ENCODE assay signal across 22 mouse cellular contexts in the genomic region with DNA sequence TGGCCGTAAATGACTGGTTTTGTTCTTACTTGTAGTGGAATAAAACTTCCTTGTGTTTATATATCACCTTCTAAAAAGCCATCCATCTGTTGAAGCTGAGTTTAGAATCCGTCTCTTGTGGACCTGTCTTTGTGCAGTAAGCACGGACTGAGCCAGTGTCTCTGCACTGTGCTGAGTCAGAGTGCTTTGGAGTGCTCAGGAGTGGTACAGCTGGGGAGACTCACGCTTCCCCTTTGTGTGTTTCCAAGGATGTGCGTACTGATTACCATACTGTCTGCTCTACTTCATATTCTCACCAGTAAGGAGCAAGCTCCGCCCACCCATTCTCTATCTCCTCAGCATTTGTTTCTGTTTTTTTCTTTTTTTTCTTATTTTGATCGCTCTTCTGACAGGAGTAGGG.
A peak's percentile ranks its signal among the peaks of the same experiment; 100 is the strongest.
DNase-seq lines count a peak whose midpoint lies in the region; ATAC-seq and TF ChIP-seq lines count a peak whose summit lies in the region.
"Had no signal": no experiment of that assay in that cellular context is flagged by ENCODE, and none has a peak within 500 bp of the region (broad histone marks: within the 10 kb centered on the region; RNA-seq: fewer than 3 reads in every experiment).

No protein-coding gene starts in this region.

- no peaks in the 10 kb centered on the region for H3K4me1 ChIP-seq in MEL (ENCODE audit: control insufficient read depth in 1 of 2, insufficient read depth in 2 of 2, low read length in 2 of 2)
- H3K4me1 ChIP-seq in forebrain, embryonic 16.5 days (replicated peaks; ENCODE audit: control insufficient read depth, insufficient read depth, low read length) = no peaks in the 10 kb centered on the region
- H3K4me1 ChIP-seq: embryonic facial prominence, embryonic 12.5 days; heart, embryonic 10.5 days; hindbrain, embryonic 15.5 days; midbrain, embryonic 12.5 days had no signal

- H3K36me3 ChIP-seq in MEL (ENCODE audit: control insufficient read depth in 1 of 2, insufficient read depth in 2 of 2, low read length in 2 of 2) = no peaks in the 10 kb centered on the region
- no peaks in the 10 kb centered on the region for H3K36me3 ChIP-seq in forebrain, embryonic 16.5 days (ENCODE audit: control insufficient read depth, insufficient read depth)
- H3K36me3 ChIP-seq: embryonic facial prominence, embryonic 12.5 days; heart, embryonic 10.5 days; hindbrain, embryonic 15.5 days; midbrain, embryonic 12.5 days had no signal

- 74% methylated on average over 7 of the region's 7 CpGs for WGBS in forebrain, embryonic 16.5 days

- H3K79me2 ChIP-seq in MEL (ENCODE audit: control insufficient read depth, insufficient read depth, low read length, poor library complexity) = no peaks in the 10 kb centered on the region

- no peak overlapping the region for H3K27ac ChIP-seq in MEL (ENCODE audit: control insufficient read depth, low read depth, low read length)
- H3K27ac ChIP-seq in forebrain, embryonic 16.5 days (ENCODE audit: low read length) = no peak overlapping the region
- H3K27ac ChIP-seq: embryonic facial prominence, embryonic 12.5 days; heart, embryonic 10.5 days; hindbrain, embryonic 15.5 days; kidney, postnatal 0 days; layer of hippocampus, adult 2 months; liver, embryonic 14.5 days; midbrain, embryonic 12.5 days had no signal

- no peak overlapping the region for H3K4me3 ChIP-seq in MEL (ENCODE audit: control insufficient read depth in 1 of 2, insufficient read depth in 1 of 2, low read depth in 2 of 2, low read length in 2 of 2)
- no peak overlapping the region for H3K4me3 ChIP-seq in forebrain, embryonic 16.5 days (replicated peaks; ENCODE audit: low read length)
- H3K4me3 ChIP-seq: embryonic facial prominence, embryonic 12.5 days; heart, embryonic 10.5 days; hindbrain, embryonic 15.5 days; layer of hippocampus, adult 2 months; midbrain, embryonic 12.5 days; myocyte had no signal

- no peak overlapping the region for H3K4me2 ChIP-seq in forebrain, embryonic 16.5 days (ENCODE audit: low read length)
- H3K4me2 ChIP-seq: embryonic facial prominence, embryonic 12.5 days; hindbrain, embryonic 15.5 days; midbrain, embryonic 12.5 days had no signal

- TF ChIP-seq EP300 in MEL (IDR thresholded peaks at IDR 0.05; ENCODE audit: low read depth in 1 of 2, low read length in 2 of 2) = no peak

- H3K9ac ChIP-seq in MEL (ENCODE audit: control insufficient read depth, low read depth, low read length, poor library complexity, severe bottlenecking) = no peak overlapping the region
- H3K9ac ChIP-seq in forebrain, embryonic 16.5 days (replicated peaks; ENCODE audit: low read depth, low read length) = no peak overlapping the region
- H3K9ac ChIP-seq: embryonic facial prominence, embryonic 12.5 days; hindbrain, embryonic 15.5 days; liver, embryonic 14.5 days; midbrain, embryonic 12.5 days had no signal

- TF ChIP-seq RAD21 in MEL (IDR thresholded peaks at IDR 0.05; ENCODE audit: low read depth, low read length) = no peak

- H3K27me3 ChIP-seq in MEL (ENCODE audit: control insufficient read depth in 1 of 2, insufficient read depth in 2 of 2, low read length in 2 of 2) = no peaks in the 10 kb centered on the region; a peak in 1 of 4 replicates
- no peaks in the 10 kb centered on the region for H3K27me3 ChIP-seq in forebrain, embryonic 16.5 days (replicated peaks; ENCODE audit: control insufficient read depth, insufficient read depth, low read length)
- H3K27me3 ChIP-seq: embryonic facial prominence, embryonic 12.5 days; hindbrain, embryonic 15.5 days; midbrain, embryonic 12.5 days had no signal

- ATAC-seq in forebrain, embryonic 16.5 days = peak; percentile 45; the same call in 1 of the 2 replicates
- ATAC-seq in megakaryocyte progenitor cell, adult 5-6 weeks (replicated peaks; ENCODE audit: poor library complexity) = peak; percentile 29; the same call in 1 of the 2 replicates
- ATAC-seq: activated CD4-positive, CD25-positive, alpha-beta regulatory T cell, adult 4 months; intestine, postnatal 0 days had no signal

- no peak for TF ChIP-seq POLR2A in MEL (IDR thresholded peaks at IDR 0.05; ENCODE audit: control insufficient read depth in 1 of 2, insufficient read depth in 1 of 2, low read depth in 1 of 2, low read length in 2 of 2, poor library complexity in 1 of 2)

- intact Hi-C loops in left cerebral cortex, postnatal 4 days (cut with DNase I) = no loop called here

- no peak for TF ChIP-seq CTCF in MEL (IDR thresholded peaks at IDR 0.05 in 2 of 3, conservative IDR thresholded peaks at IDR 0.05 in 1 of 3; ENCODE audit: control insufficient read depth in 1 of 3, insufficient read depth in 1 of 3, low read depth in 2 of 3, low read length in 3 of 3, poor library complexity in 1 of 3, severe bottlenecking in 1 of 3)

- no peaks in the 10 kb centered on the region for H3K9me3 ChIP-seq in MEL (replicated peaks; ENCODE audit: insufficient read depth, low read length)
- H3K9me3 ChIP-seq in forebrain, embryonic 16.5 days (ENCODE audit: control insufficient read depth, low read length) = no peaks in the 10 kb centered on the region
- H3K9me3 ChIP-seq: embryonic facial prominence, embryonic 12.5 days; heart, embryonic 10.5 days; hindbrain, embryonic 15.5 days; midbrain, embryonic 12.5 days had no signal

- DNase-seq in left cerebral cortex, adult 18-20 months (ENCODE audit: low spot score in 2 of 2) = peak; percentile 8 to 38
- DNase-seq in left cerebral cortex, postnatal 4 days = no peak
- DNase-seq in MEL (ENCODE audit: low read depth, low spot score) = peak; percentile 2
- DNase-seq in testis, postnatal 14 days (ENCODE audit: low spot score) = no peak
- DNase-seq in lung, postnatal 14 days = no peak
- DNase-seq in lung, postnatal 10 days = no peak
- DNase-seq: cerebellum, adult 11 months; gastrocnemius, postnatal 25 days; heart, postnatal 14 days; thymus, postnatal 36 days had no signal

TF ChIP-seq in MEL, 35 proteins besides CTCF, POLR2A, EP300 and RAD21:
- TF ChIP-seq TCF12 (IDR thresholded peaks at IDR 0.05; ENCODE audit: low read depth, low read length) (no peak), USF1 (IDR thresholded peaks at IDR 0.05; ENCODE audit: low read depth, low read length) (no peak), E2F4 (IDR thresholded peaks at IDR 0.05; ENCODE audit: borderline replicate concordance, low read depth, low read length) (no peak), MAZ (IDR thresholded peaks at IDR 0.05; ENCODE audit: low read depth, low read length) (no peak), SMC3 (IDR thresholded peaks at IDR 0.05; ENCODE audit: low read depth, low read length) (no peak)
TF ChIP-seq in MEL: peak in this region for 0.

Comparison
In these comparisons a context has a peak if more than half of its experiments do, and no peak if none do; other contexts are left out.
1. DNase-seq: peak in left cerebral cortex, adult 18-20 months (2 of 2) and MEL (single experiment); none in left cerebral cortex, postnatal 4 days (single experiment), testis, postnatal 14 days (single experiment), lung, postnatal 14 days (single experiment) and lung, postnatal 10 days (single experiment).